Mouse (Mus musculus) lung, postnatal 36 days (tissue): ENCODE results near the gene Ppp1r15b.

ENCODE experiments used
- DNase-seq: peaks from one replicate; pipeline ENCODE4 v3.0.0; 2022; ENCODE audit warnings: mixed read lengths

Gene Ppp1r15b

DNA sequence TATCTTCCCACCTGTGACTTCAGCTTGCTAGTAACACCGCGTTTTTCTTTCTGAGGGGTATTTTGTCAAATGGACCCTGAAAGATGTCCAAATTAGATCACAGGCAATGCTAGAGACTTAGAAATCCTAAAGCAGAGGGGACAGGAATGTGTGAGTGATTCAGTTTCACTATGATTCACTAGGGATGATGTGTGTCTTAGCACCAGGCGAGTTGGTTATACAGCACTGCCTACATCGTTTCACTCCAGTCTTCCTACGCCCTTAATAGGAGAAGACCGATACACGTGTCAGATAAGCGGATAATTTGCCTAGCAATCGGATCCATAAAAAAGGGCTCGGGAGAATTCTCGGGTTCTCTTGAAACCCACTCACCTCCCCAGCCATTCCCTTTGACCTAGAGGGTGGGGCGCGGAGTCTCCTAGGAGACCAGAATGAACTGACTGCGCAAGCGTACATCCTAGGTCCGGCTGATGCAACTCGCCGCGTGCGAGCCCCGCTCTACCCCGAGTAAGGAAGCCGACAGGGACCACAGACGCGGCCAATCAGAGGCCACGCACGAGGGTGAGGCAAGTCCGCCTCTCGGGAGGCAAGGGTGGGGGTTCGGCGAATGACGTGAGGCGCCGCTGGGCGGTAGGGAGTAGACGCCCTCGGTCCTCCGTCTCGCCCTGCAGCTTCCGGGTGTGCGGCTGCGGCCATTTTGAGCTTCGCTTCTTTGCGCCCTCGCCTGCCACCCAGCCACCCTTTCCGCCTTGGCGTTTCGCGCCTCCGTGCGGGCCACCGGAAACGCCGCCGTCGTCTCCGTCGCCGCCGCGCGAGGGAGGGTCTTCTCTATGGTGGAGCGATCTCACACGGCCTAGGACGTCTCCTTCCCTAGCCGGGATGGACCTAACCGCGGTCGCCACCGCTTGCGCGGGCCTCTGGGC lies at the start of gene Ppp1r15b:
Gene Ppp1r15b (plus strand): TSS at position 506 of the 923 bp plus-strand sequence.
- DNase-seq: peak; percentile 99

DNA sequence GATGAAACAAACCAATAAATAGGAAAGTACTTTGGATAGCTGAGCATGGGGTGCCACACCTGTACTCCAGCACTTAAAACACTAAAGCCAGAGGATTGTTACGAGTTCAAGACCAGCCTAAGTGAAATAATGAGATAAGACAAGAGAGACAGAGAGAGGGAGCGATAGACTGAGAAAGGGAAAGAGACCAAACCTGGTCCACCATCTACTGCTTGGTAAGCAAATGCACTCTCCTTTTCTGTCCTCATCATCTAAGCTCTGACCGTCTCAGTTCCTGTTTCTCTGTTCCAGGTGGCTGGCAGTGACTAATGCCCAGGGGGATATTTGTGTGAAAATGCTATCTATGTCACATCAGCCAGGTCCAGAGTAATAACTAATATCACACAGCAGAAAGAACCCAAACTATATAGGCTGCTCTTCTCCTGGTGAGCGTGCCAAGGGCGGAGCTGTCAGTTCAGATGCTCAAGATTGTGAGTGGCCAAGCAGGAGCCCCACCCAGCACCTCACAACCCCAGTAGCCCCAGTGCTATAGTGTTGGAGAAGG lies 47.9 kb upstream of the Ppp1r15b start:
- no peak for DNase-seq

DNA sequence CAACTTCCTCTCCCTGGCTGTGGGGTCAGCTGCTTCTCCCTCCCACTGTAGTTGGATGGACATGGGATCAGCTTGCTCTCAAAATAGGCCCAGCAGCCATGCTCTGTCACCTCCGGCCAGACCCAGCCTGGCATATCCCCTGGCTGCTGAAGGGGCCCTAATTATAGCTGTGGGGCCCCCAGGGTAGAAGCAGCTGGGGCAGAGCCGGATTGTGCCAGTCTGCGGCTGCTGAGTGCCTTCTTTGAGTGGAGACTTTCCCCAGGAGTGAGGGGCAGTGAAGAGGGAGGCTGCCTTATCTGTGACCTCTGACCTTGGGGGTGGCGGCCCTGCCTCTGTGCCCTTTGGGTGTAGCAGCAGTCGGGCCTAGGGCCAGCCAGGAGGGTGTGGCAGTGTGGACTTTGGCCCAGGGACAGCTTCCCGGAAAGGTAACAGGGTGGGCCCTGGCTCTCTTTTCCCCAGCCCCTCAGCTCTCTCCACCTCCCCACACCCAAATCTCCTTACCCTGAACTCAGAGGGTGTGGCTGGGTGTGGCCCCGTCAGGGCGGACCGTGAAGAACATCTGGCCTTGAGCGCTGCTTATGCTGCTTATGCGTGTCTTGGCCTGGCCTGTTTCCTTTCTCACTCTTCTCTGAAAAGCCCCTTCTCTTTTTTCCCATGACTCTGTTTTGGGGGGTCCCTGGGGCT lies 46.9 kb upstream of the Ppp1r15b start:
- peak; percentile 82 for DNase-seq

- no peak for DNase-seq
Measured at GRCm38 (mm10) chr1:133084708-133085416, 46.1 kb upstream of the Ppp1r15b start.

- DNase-seq: peak; percentile 51
Measured at GRCm38 (mm10) chr1:133085417-133085742, 45.6 kb upstream of the Ppp1r15b start.

DNA sequence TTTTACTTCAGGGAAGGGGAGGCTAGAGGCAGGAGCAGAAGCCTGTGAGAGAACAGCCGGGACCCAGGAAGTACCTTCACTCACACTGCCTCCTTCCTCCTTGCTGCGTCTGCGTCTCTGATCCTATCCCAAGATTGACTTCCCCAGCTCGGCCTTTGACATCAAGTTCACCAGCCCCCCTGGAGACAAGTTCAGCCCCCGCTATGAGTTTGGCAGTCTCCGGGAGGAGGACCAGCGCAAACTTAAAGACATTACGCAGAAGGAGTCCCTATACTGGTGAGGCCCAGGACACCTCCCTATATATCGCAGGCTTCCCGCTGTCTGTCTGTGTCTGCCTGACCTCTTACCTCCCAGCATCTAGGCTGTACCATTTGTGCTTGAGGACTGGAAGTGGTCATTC lies 44.1 kb upstream of the Ppp1r15b start:
- DNase-seq: no peak

DNA sequence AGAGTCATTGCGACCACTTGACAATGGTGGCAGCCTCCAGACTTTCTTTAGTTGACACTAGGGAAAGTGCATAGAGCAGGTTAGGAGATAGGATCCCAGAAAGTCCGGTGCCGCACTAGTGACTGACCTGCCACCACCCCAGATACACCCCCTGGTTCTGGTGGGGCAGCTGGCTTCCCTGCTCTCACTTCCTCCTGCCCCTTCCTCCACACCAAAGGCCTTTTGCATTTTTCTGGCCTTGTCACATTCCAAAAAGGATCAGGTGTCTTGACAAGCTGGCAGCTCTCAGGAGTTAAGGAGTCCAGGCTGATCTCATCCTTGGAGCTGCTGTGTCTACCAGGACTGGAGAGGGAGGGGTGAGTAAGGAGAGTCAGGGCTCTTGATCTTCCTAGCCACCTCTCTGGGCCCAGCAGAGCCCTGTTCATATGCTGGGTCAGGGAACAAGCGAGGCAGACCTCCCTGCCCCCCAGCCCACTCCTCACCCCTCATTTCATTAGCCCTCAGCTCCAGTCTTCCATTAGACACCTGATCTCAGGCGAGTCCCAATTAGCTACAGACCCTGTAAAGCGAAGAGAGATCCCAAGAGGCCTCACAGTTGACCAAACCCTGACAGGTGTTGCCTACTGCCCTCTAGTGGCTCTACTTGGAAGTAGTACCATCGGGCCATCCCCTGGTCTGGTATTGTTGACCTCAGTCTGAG lies 43.6 kb upstream of the Ppp1r15b start:
- peak; percentile 90 for DNase-seq

DNA sequence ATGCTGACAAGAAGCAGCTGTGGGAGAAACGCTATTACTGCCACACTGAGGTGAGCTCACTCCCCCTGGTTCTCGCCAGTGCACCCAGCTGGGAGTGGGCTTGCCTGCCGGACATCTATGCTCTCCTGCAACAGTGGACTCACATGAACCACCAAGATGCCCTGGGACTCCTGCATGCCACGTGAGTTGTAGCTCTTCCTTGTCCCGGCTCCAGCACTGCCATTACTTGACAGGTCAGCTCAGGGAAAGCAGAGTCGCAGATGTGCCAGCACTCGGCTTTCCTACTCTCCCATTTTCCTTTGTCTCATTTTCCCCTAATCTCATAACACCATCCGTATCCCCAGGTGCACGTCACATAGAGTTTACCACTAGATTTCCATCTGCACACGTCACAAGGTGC lies 42.7 kb upstream of the Ppp1r15b start:
- no peak for DNase-seq

DNA sequence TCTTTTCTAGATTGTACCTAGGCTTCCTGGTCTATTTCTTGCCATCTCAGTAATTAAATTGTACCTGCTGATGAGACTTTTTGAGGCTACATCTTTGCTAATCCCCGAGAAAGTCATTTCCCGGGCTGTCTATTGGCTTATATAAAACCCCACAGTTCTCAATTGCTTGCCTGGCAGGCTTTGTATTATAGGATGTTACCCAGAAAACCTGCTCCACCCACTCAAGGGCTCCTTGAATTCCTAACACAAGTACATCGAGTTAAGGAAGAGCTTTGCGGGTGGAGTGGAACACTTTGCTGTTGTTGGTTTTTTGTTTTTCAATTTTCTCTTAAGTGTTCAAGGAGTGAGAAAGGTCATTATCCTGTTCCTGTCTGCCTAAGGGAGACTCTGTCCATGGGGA lies 41.5 kb upstream of the Ppp1r15b start:
- peak; percentile 82 for DNase-seq

- peak; percentile 92 for DNase-seq
Measured at GRCm38 (mm10) chr1:133090641-133091040, 40.3 kb upstream of the Ppp1r15b start.

- peak; percentile 89 for DNase-seq
Measured at GRCm38 (mm10) chr1:133091483-133091882, 39.5 kb upstream of the Ppp1r15b start.

GRCm38 (mm10) chr1:133093719-133094118 lies 37.2 kb upstream of the Ppp1r15b start:
- peak; percentile 57 for DNase-seq

- DNase-seq: peak; percentile 88
Measured at GRCm38 (mm10) chr1:133100980-133101798, 29.8 kb upstream of the Ppp1r15b start.

DNA sequence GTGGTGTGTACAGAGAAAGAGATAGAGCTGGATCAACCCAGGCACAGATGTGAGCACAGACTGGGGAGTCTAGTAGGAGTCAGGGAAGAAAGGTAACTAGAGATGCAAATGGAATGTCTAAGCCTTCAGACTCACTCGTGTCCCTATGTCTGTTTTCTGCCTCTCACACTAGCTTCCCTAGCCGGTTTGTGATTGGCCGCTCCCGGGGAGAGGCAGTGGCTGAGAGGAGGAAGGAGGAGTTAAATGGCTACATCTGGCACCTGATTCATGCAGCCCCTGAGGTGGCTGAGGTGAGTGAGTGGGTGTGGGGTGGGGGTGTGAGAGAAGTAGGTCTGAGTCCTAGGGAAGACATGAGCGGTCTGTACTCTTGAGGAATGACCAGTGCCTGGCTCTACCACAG lies 28.8 kb upstream of the Ppp1r15b start:
- DNase-seq: no peak

DNA sequence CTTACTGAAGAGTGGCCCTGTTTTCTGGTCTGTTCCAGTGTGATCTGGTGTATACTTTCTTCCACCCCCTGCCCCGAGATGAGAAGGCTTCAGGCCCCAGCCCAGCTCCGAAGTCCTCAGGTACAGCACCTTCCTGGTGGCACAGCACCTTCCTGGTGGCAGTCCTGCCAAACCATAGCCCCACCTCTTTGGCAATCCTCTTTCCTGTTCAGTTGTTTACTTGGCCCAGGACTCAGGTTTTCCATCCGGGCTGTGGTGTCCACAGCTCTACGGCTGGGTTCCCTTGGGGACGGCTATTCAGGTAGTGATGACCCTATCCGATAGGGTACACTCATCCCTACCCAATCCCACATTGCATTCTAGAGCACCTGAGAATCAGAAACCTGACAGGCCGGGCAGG lies 27.6 kb upstream of the Ppp1r15b start:
- DNase-seq: peak; percentile 66

DNA sequence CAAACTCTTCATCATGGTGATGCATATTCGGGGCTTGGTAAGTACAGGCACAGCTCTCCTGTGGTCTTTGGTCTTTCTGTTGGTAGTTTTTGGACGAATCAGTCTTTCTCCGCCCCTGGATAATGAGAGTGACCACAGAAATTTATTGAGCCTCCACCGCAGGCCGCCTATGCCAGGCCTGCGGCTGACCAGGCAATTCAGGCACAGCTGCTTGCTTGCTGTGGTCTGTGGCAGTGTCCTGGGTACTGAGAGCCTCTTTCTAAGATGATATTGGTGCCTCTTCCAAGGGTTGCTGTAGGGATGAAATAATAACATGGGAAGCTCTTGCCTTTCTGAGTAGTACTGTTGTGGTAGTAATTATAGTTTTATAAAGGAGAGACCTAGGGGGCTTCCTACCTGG lies 27.1 kb upstream of the Ppp1r15b start:
- no peak for DNase-seq

GRCm38 (mm10) chr1:133116108-133116507 lies 14.8 kb upstream of the Ppp1r15b start:
- no peak for DNase-seq

DNA sequence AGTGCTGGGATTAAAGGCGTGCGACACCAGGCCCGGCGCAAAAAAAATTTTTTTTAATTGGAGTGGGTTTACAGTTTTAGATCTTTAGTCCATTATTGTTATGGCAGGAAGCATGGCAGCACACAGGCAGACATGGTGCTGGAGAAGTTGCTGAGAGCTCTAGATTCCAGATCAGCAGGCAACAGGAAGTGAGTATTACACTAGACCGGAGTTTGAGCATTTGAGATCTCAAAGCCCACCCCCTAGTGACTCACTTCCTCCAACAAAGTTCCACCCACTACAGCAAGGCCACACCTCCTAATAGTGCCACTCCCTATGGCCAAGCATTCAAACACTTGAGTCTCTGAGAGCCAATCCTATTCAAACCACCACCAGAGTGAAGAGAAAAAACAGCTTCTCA lies 12.8 kb upstream of the Ppp1r15b start:
- peak; percentile 82 for DNase-seq

GRCm38 (mm10) chr1:133118844-133119243 lies 12.1 kb upstream of the Ppp1r15b start:
- no peak for DNase-seq

GRCm38 (mm10) chr1:133119931-133120712 lies 10.8 kb upstream of the Ppp1r15b start:
- DNase-seq: peak; percentile 76

DNA sequence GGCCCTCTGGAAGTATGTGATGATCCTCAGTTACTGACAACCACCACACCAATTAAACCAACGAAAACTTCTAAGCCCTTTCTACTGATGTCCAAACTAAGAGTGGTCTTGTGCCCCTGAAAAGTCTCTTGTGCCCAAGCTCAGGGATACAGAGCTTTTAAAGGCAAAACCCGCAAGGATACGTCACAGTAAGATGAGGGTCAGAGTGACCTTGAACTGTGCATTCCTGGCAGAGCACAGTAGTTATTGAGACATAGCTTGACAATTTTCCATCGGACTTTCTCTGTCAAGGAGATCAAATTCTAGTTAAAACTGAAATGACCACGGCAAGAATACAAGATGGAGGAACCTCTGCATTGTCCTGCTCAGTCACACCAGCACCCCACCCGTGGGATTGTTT lies 9.7 kb upstream of the Ppp1r15b start:
- no peak for DNase-seq
